Mouse (Mus musculus): ENCODE measurements around the gene Rbbp5. TPM values are rescaled to one million over a fixed set of nuclear protein-coding genes. Genes with fewer than 3 reads are reported as not detected.

The Rbbp5 gene
- 6.7 and 9.1 TPM in 2 replicates for polyA plus RNA-seq (2012; rRNA removed)

DNA sequence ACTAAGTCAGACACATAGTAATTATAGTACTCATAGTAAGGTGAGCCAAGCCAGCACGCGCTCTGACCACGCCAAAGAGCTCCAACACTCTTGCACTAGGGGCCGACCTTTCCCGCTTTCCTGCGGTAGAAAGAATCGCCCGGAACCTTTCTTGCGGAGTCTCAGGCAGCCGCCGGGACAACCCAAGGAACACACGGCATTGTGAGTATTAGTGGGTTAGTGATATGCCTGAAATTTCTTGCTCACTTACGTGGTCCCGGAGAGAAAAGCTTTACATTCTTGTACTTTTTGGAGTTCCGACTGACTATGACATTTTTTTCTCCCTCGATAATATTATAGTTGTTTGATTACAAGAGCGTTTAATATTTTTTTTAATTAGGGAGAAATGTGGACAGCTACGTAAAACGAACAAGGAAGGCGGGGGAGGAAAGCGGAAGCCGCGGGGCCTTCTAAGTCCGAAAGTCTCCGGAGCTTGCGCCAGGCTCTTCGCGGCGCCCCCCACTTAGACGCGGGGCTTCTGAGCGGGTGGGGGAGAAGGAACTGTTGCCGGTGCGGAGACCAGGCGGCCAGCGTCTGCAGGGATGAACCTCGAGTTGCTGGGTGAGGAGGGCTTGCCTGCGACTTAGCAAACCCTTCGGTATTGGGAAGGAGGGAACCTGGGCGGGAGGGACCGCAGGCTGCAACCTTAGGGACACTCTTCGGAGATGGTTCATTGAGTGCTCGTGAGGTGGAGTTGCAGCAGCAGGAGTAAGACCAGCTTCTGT is at the start of gene Rbbp5:
Rbbp5 (plus strand) TSS at position 438 of the 764 bp plus-strand sequence.
- Histone ChIP-seq H3K27ac (ENCODE audit: control insufficient read depth, insufficient read depth, low read depth, low read length) (peak within 1 kb of the TSS; percentile 93), H3K4me1 (ENCODE audit: control insufficient read depth, insufficient read depth, low read length) (peaks cover 2% of the 10 kb centered on the region; the same call in 1 of the 2 replicates), H3K36me3 (ENCODE audit: control insufficient read depth, insufficient read depth, low read length) (no peaks in the 10 kb centered on the region), H3K4me3 (ENCODE audit: control insufficient read depth, low read depth, low read length) (peak within 1 kb of the TSS; percentile 100), H3K27me3 (ENCODE audit: control insufficient read depth, insufficient read depth, low read length) (no peaks in the 10 kb centered on the region)
- TF ChIP-seq POLR2A (IDR thresholded peaks at IDR 0.05; ENCODE audit: control insufficient read depth, low read depth, low read length) (peak; percentile 57), CTCF (IDR thresholded peaks at IDR 0.05; ENCODE audit: control insufficient read depth, insufficient read depth, insufficient replicate concordance, low read depth, low read length) (no peak)

DNA sequence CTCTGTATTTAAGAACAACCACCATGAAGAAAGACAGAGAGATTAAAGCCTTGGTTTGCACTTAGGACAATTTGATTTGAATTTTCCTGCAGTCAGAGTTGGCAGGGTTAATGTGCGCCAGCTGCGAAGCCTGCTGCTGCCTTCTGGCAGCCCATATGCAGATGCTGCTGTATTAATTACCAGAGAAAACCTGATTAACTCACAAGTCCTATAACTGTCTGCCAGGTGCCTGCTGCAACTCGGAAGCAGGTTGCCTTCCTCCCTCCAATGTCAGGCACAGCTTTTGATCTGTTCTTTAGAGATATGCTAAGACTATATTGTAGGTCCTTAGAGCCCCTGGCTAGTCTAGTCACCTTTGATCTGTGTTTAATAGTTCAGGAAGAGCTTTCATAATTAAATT is 46.3 kb upstream of the Rbbp5 start:
- Histone ChIP-seq H3K4me3 (ENCODE audit: control insufficient read depth, low read depth, low read length) (no peak overlapping the region), H3K27ac (ENCODE audit: control insufficient read depth, insufficient read depth, low read depth, low read length) (no peak overlapping the region), H3K27me3 (ENCODE audit: control insufficient read depth, insufficient read depth, low read length) (no peaks in the 10 kb centered on the region), H3K36me3 (ENCODE audit: control insufficient read depth, insufficient read depth, low read length) (no peaks in the 10 kb centered on the region), H3K4me1 (ENCODE audit: control insufficient read depth, insufficient read depth, low read length) (no peaks in the 10 kb centered on the region)
- no peak for TF ChIP-seq CTCF (IDR thresholded peaks at IDR 0.05; ENCODE audit: control insufficient read depth, insufficient read depth, insufficient replicate concordance, low read depth, low read length)
- TF ChIP-seq POLR2A (IDR thresholded peaks at IDR 0.05; ENCODE audit: control insufficient read depth, low read depth, low read length), result no peak

DNA sequence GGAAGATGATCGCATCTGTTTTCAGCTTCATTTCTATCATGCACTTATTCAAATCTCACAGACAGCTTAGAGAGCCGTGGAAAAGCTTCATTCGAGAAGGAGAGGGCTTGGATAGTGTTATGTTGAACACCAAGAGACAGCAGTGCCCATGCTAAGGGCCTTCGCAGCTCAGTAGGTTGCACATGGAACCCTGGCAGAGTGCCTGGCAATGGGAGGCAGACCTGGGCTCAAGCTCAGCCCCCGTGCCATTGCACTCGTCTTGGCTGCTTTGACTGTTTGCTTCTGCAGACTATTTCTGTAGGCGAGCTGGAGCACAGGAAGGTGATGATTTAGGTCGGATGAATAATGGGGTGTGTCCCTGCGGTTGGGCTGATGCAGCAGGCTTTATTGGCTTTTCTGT is 45.4 kb upstream of the Rbbp5 start:
- TF ChIP-seq POLR2A (IDR thresholded peaks at IDR 0.05; ENCODE audit: control insufficient read depth, low read depth, low read length), result no peak
- TF ChIP-seq CTCF (IDR thresholded peaks at IDR 0.05; ENCODE audit: control insufficient read depth, insufficient read depth, insufficient replicate concordance, low read depth, low read length), result no peak
- no peaks in the 10 kb centered on the region; the same call in 1 of the 2 replicates for H3K36me3 ChIP-seq (ENCODE audit: control insufficient read depth, insufficient read depth, low read length)
- H3K27me3 ChIP-seq (ENCODE audit: control insufficient read depth, insufficient read depth, low read length), result no peaks in the 10 kb centered on the region
- H3K4me3 ChIP-seq (ENCODE audit: control insufficient read depth, low read depth, low read length), result no peak overlapping the region
- no peaks in the 10 kb centered on the region for H3K4me1 ChIP-seq (ENCODE audit: control insufficient read depth, insufficient read depth, low read length)
- no peak overlapping the region for H3K27ac ChIP-seq (ENCODE audit: control insufficient read depth, insufficient read depth, low read depth, low read length)

DNA sequence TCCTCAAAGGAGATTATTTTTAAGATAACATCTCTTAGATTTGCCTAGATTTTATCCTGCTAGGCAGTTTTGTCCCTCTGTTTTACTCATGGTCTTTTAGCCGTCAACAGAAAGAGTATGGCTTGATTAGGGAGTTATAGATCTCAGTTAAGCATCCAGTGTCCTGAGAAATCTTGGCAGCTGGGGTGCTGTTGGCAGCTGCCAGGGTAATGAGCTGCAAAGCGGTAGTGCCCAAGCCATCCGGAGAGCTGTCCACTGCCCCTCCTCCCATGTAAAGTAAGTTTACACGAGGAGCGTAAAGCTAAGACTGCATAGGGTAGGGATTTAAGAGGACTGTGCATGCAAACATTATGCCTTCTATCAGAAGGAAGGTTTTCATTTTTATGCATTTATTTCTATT is 43.8 kb upstream of the Rbbp5 start:
- no peaks in the 10 kb centered on the region for H3K4me1 ChIP-seq (ENCODE audit: control insufficient read depth, insufficient read depth, low read length)
- H3K27ac ChIP-seq (ENCODE audit: control insufficient read depth, insufficient read depth, low read depth, low read length), result no peak overlapping the region
- TF ChIP-seq CTCF (IDR thresholded peaks at IDR 0.05; ENCODE audit: control insufficient read depth, insufficient read depth, insufficient replicate concordance, low read depth, low read length) (no peak), POLR2A (IDR thresholded peaks at IDR 0.05; ENCODE audit: control insufficient read depth, low read depth, low read length) (no peak)
- no peaks in the 10 kb centered on the region for H3K27me3 ChIP-seq (ENCODE audit: control insufficient read depth, insufficient read depth, low read length)
- H3K4me3 ChIP-seq (ENCODE audit: control insufficient read depth, low read depth, low read length), result no peak overlapping the region
- H3K36me3 ChIP-seq (ENCODE audit: control insufficient read depth, insufficient read depth, low read length), result no peaks in the 10 kb centered on the region; the same call in 1 of the 2 replicates

DNA sequence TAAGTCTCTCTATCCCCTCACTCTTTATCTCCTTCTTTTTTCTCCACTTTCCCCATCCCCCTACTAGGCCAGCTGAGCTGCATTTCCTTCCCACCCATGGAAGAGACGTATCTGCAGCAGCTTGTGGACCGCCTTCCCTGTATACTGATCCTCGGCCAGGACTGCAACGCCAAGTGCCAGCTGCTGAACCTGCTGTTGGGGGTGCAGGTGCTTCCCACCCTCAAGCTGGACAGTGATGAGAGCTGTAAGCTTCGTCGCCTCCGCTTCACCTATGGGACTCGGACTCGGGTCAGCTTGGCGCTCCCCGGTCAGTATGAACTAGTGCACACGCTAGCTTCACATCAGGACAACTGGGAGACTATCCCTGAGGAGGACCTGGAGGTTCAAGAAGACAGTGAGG is 43.1 kb upstream of the Rbbp5 start:
- H3K27me3 ChIP-seq (ENCODE audit: control insufficient read depth, insufficient read depth, low read length), result no peaks in the 10 kb centered on the region
- no peaks in the 10 kb centered on the region; the same call in 1 of the 2 replicates for H3K36me3 ChIP-seq (ENCODE audit: control insufficient read depth, insufficient read depth, low read length)
- no peaks in the 10 kb centered on the region for H3K4me1 ChIP-seq (ENCODE audit: control insufficient read depth, insufficient read depth, low read length)
- no peak overlapping the region for H3K27ac ChIP-seq (ENCODE audit: control insufficient read depth, insufficient read depth, low read depth, low read length)
- H3K4me3 ChIP-seq (ENCODE audit: control insufficient read depth, low read depth, low read length), result no peak overlapping the region
- TF ChIP-seq POLR2A (IDR thresholded peaks at IDR 0.05; ENCODE audit: control insufficient read depth, low read depth, low read length), result no peak
- no peak for TF ChIP-seq CTCF (IDR thresholded peaks at IDR 0.05; ENCODE audit: control insufficient read depth, insufficient read depth, insufficient replicate concordance, low read depth, low read length)

DNA sequence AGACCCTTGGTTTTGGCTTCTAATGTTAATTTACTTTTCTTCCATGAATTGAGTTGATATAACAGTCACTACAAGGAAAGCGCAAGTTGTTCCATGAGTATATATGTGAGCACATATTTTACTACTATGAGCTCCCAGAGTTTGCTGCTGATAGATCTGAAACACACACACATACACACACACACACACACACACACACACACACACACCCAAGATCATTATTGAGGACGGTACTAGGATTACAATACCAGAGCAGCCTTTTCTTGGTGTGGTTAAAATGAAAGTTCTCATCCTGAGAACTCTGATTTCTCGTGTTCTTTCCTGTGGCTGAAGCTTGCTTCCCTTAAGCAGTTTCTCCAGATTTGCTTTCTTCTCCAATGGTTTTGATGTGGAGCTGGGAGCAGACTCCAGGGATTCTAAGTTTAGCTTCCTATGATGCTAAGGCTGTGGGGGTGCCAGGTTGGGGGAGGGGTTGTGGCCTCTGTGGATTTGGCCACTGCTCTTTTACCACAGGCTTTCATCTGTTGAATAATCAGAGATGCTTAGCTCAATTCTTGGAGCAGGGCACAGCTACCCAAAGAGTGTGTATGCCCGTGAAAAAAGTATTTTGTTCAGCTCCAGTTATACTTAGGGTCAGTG is 40.7 kb upstream of the Rbbp5 start:
- Histone ChIP-seq H3K27ac (ENCODE audit: control insufficient read depth, insufficient read depth, low read depth, low read length) (no peak overlapping the region), H3K4me1 (ENCODE audit: control insufficient read depth, insufficient read depth, low read length) (no peaks in the 10 kb centered on the region), H3K27me3 (ENCODE audit: control insufficient read depth, insufficient read depth, low read length) (no peaks in the 10 kb centered on the region), H3K36me3 (ENCODE audit: control insufficient read depth, insufficient read depth, low read length) (no peaks in the 10 kb centered on the region; the same call in 1 of the 2 replicates), H3K4me3 (ENCODE audit: control insufficient read depth, low read depth, low read length) (no peak overlapping the region)
- TF ChIP-seq POLR2A (IDR thresholded peaks at IDR 0.05; ENCODE audit: control insufficient read depth, low read depth, low read length) (no peak), CTCF (IDR thresholded peaks at IDR 0.05; ENCODE audit: control insufficient read depth, insufficient read depth, insufficient replicate concordance, low read depth, low read length) (no peak)

DNA sequence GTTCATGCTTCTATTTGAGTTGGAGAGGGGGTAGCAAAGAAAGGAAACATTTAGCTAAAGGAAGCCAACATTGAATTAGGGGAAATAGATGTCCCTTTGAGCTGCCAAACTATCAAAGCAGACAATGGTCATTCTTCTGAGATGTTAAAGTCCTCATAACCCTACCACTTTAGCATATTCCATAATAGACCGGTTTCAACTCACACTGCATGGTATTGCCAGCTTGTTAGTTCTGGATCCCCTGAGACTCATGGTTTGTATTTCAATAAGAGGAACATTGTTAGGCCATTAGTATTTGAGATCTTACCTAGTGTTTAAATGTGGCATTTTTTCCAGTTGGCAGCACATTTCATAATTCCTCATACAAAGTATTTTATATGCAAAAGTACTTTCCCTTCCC is 40.2 kb upstream of the Rbbp5 start:
- TF ChIP-seq POLR2A (IDR thresholded peaks at IDR 0.05; ENCODE audit: control insufficient read depth, low read depth, low read length) (no peak), CTCF (IDR thresholded peaks at IDR 0.05; ENCODE audit: control insufficient read depth, insufficient read depth, insufficient replicate concordance, low read depth, low read length) (no peak)

More for the DNA sequence above, 40.2 kb upstream of the Rbbp5 start:
- Histone ChIP-seq H3K36me3 (ENCODE audit: control insufficient read depth, insufficient read depth, low read length) (no peaks in the 10 kb centered on the region; the same call in 1 of the 2 replicates), H3K4me3 (ENCODE audit: control insufficient read depth, low read depth, low read length) (no peak overlapping the region), H3K27me3 (ENCODE audit: control insufficient read depth, insufficient read depth, low read length) (no peaks in the 10 kb centered on the region), H3K27ac (ENCODE audit: control insufficient read depth, insufficient read depth, low read depth, low read length) (no peak overlapping the region), H3K4me1 (ENCODE audit: control insufficient read depth, insufficient read depth, low read length) (no peaks in the 10 kb centered on the region)
